Mouse (Mus musculus): ENCODE data around the gene Nkiras2.
"Not testable (repeated sequence)": the region's sequence is repeated elsewhere in the genome, so short reads cannot be mapped to it uniquely, and the experiment has no call there.

Nkiras2 gene

DNA sequence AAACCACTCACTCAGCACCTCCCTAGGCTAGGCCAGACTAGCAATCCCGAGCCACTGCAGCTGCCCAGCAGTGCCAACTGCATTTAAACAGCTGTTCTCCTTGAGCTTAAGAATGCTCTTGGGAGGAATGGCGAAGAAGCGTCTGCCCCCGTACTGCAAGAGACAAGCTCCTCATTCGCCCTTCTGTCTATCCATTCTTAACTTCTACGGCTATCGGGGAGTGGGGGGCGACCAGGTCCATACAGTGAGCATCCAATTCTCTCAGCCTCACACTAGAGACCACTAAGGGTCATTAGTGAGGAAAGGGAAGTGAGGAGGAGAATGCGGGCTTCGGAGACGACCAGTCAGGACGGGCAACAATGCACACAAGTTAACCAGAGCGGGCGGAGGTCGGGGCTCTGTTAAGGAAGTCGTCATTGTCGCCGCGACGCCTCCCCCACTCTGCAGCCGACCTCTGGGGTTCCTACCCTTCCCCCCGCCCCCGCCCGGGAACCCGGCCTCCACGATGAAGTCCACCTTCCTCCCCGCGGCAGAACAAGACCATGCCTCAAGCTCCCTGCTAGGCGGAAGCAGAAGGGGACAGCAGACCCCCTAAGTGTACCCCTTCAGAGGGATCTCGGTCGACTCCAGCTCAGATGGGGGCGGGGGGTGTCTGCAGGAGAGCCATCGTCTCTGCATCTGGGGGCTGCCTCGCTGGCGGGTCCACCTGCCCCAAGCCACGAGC is at the start of gene Nkiras2:
Gene Nkiras2 (plus strand): TSS at position 484 of the 724 bp plus-strand sequence.
- peak; percentile 52 for DNase-seq

DNA sequence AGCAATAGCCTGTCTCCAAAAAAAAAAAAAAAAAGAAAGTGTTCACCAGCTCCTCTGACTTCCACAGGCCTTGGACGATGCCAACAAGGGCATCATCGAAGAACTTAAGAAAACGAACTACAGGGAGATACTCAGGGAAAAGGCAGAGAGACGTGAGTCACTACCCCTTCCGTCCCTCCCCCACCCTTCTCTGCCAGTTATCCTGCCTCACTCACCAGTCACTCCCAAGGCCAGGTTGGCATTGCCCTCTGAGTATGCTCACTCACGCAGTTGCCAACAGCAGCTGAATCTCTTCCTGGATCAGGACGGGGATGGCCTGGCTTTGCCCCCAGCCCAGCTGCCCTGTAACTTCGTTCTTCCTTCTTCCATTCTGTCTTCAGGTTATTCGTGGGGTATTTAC is 49.3 kb upstream of the Nkiras2 start:
- no peak for DNase-seq

- peak; percentile 86 for DNase-seq
Measured at GRCm38 (mm10) chr11:100570430-100571201, 48.4 kb upstream of the Nkiras2 start.

DNA sequence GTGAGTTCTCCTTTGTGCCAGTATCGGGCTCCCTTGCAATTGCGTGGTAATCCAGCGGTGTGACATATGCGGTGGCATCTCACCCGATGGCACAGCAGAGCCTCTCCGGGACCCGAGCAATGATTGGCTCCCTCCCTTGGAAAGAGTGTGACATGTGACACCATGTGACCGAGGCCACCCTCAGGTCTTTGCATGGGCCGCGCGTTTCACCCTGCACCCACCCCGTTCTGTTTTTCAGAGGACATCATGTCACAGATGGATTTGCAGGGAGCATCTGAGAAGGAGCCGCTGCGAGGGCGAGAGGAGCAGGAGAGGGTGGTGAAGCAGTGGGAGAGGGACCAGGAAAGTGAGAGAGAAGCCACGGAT is 47.9 kb upstream of the Nkiras2 start:
- no peak for DNase-seq

DNA sequence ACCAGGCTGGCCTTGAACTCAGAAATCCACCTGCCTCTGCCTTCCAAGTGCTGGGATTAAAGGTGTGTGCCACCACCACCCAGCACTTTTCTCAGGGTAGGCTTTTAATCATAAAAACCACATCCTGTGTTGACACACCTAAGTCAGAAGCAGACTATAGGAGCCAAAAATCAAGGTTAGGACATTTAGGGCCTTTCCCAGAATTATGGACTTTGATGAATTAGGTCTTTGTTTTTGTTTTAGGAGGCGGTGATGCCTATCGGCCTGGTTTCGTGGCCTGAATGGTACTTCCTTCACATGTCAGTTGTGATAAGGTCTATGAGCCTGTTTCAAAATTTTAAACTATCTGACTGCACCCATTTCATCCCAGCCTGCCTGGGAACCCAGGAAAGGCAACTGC is 44.9 kb upstream of the Nkiras2 start:
- peak; percentile 26 for DNase-seq

DNA sequence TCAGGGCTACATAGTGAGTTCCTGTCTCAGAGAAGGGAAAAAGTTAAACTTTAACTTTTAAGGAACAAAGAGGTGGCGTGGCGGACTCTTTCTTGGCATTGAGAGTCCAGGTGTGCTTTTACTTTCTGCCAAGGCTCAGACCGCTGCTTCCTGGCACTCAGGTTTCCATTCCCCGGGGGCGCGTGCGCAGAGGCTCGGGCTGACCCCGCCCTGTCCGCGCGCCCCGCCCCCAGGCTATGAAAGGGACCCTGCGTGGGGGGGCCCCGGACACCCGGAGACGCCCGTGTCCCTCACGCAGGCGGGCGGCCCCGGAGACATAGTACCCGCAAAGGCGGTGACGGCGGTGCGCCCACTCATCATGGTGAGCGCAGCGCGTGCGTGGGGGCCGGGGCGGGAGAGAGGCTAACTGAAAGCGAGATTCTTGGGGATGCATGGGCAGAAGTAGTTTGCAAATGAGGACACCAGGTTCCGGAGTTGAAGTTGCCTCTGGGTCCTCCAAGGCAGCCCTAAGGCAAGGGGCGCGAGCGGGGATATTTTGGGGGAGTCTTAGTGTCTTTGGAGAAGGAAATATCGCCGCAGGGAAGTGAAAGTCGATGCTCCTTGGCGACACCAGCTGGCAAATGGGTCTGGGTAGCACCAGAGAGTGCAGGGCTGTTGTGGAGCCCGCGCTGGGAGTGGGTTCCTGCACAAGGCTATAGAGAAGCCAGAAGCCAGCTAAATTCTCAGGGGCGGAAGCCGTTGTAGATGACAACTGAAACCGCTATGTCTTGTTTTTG is 44.1 kb upstream of the Nkiras2 start, which contains the start of gene Cnp:
Gene Cnp (plus strand): TSS at position 197 of the 776 bp plus-strand sequence.
- DNase-seq: peak; percentile 80

- no peak for DNase-seq
Measured at GRCm38 (mm10) chr11:100575484-100575855, 43.6 kb upstream of the Nkiras2 start.

DNA sequence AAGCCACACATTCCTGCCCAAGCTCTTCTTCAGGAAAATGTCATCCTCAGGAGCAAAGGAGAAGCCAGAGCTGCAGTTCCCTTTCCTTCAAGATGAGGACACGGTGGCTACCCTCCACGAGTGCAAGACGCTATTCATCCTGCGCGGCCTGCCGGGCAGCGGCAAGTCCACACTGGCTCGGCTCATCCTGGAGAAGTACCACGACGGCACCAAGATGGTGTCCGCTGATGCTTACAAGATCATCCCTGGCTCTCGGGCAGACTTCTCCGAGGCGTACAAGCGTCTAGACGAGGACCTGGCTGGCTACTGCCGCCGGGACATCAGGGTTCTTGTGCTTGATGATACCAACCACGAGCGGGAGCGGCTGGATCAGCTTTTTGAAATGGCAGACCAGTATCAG is 42.8 kb upstream of the Nkiras2 start:
- DNase-seq: no peak

GRCm38 (mm10) chr11:100577852-100578599 is 41.0 kb upstream of the Nkiras2 start:
- no peak for DNase-seq

DNA sequence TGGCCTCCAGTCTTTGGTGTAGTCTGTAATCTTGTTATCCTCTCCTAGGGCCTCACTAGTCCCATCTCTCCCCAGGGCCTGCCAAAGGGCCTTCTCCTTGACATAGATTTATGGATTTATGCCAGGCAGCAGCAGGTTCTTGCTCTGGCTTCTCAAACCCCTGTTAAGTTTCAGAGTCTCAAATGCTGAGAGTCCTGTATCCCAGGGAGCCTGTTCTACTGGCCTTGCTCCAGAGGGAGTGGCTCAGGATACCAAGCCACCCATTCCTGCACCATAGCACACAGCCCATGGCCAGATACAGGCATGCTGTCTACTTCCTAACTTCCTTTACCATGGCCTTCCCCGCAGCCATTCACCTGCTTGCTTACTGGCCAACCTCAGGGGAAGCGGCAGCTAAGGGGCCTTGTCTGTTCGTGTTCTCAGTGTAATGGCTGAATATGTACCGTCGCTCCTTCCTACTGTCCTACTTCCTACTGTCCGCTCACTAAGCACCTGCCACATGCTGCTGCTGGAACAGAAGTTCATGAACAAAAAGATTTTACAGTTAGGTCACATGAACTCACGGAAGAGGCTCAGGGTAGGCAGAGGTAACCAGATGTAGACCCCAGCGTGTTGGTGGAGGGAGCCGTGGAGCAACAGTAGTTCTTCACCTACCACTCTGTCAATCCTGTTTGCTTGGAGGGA is 39.8 kb upstream of the Nkiras2 start:
- DNase-seq: no peak

- no peak for DNase-seq
Measured at GRCm38 (mm10) chr11:100580275-100580674, 38.8 kb upstream of the Nkiras2 start.

- no peak for DNase-seq
Measured at GRCm38 (mm10) chr11:100581756-100582155, 37.3 kb upstream of the Nkiras2 start.

GRCm38 (mm10) chr11:100582413-100582812 is 36.6 kb upstream of the Nkiras2 start:
- DNase-seq: not testable (repeated sequence)

DNA sequence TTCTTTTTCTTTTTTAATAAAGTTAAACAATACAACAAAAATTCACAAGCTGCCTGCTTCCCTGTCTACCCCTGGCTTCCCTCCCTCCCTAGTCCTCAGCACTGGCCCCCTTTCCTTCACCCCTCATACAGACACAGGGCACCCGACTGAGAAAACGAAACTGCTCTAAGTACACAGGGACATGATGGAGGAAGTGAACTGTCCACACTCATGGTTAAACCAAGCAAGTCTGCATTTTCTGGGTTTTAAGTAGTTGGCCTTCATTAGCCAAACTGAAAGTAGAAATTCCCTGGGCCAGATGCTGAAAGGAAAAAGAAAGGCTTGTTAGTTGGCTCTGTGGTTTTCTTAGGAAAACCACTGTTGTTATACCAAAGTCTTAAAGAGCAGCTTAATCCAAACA is 36.2 kb upstream of the Nkiras2 start:
- no peak for DNase-seq

DNA sequence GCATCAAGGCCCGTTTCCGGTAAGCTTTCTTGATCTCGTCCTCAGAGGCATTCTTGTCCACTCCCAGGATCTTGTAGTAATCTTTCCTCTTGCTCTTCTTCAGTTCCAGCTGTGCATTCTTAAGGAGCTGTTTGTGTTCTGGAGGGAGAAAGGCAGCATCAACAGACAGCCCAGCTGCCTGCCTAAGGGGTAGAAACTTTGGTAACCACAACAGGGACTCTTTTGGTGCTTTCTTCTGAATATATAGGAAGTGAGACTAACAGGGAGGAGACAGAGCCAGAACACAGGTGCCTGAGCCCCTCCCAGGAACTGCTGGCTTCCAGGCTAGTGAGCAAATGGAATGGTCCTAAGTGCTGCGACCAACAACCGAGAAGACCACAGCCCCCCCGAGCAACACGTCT is 34.5 kb upstream of the Nkiras2 start:
- no peak for DNase-seq

DNA sequence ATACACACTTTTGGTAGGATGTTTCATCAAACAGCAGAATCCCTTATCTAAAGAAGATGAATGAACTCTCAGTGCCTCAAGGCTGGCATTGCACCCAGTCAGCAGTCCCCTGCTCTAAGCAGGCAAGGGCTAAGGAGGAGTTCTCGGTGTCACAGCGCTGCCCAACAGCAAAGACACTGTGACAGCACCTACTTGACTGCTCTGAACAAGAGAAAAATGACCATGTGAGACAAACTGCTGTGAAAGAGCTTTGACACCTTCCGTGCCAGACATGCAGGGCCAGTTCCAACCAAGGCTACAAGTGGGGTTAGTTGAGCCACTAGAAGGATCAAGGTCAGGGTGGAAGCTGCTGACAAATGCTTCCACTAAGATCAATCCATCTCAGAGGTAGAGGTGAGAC is 33.9 kb upstream of the Nkiras2 start:
- no peak for DNase-seq

- no peak for DNase-seq
Measured at GRCm38 (mm10) chr11:100588462-100588861, 30.6 kb upstream of the Nkiras2 start.

DNA sequence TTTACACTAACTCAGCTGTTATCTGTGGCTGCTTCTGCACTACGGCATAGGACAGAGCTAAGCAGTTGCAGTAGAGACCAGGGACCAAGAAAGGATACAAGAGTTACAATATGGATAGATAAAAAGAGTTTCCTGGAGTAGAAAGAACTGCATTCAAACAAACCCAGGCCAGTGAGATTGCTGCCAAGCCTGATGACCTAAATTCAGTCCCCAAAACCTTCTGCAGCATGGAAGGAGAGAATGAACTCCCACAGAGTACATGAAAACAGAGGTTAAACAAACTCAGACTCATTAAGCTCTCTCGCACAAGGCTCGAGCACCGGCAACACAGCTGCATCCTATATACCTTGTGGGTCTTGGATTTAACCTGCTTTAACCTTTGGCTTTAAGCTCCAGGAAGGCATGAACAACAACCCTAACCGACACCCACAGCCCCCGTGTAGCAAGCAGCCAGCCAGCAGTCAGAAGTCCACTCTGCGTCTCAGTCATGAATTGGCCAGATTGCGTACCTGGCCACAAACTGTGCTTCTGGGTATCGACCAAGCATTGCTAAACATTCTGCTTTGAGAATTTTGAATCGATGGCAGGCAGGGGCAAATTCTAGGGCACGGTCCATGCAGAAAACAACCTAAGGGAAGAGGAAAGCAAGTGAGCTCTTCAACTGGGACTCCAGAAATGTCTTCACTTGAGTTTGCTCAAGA is 26.5 kb upstream of the Nkiras2 start:
- DNase-seq: no peak

- no peak for DNase-seq
Measured at GRCm38 (mm10) chr11:100594608-100595007, 24.4 kb upstream of the Nkiras2 start.

- no peak for DNase-seq
Measured at GRCm38 (mm10) chr11:100595533-100595932, 23.5 kb upstream of the Nkiras2 start.

GRCm38 (mm10) chr11:100598074-100598473 is 21.0 kb upstream of the Nkiras2 start:
- DNase-seq: no peak

DNA sequence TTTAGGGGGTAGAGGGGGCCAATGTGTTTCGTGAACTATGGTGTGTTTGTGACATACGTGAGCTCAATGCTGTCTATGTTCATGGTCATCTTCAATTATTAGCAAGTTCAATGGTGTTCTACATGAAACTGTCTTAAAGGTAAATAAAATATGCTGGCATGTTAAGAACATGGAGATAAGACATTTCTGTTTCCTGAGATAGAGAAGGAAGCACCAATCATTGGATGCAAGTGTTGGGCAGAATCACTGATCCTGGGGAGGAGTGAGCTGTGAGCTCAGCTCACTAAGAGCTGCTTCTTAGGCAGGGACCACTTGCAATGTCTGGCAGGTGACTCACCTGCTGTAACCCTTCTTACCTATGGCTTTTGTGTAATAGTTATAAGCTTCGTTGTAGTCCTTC is 17.7 kb upstream of the Nkiras2 start:
- no peak for DNase-seq

All from kidney, adult 9 months (tissue).